Mouse (Mus musculus): ENCODE results near the gene Slc6a19.

Slc6a19 gene

GRCm38 (mm10) chr13:73675161-73675560 lies 29.5 kb downstream of the Slc6a19 start:
- no peak for DNase-seq (ENCODE audit: extremely low spot score, low spot score)

GRCm38 (mm10) chr13:73660163-73660695 lies 44.4 kb downstream of the Slc6a19 start:
- no peak for DNase-seq (ENCODE audit: extremely low spot score, low spot score)

- no peak for DNase-seq (ENCODE audit: extremely low spot score, low spot score)
These were observed 45.7 kb downstream of the Slc6a19 start for GRCm38 (mm10) chr13:73658953-73659352.

- DNase-seq (ENCODE audit: extremely low spot score, low spot score), result no peak
These were observed 49.7 kb downstream of the Slc6a19 start for GRCm38 (mm10) chr13:73654976-73655375.

- DNase-seq (ENCODE audit: extremely low spot score, low spot score), result no peak
These were observed 51.4 kb downstream of the Slc6a19 start for GRCm38 (mm10) chr13:73653266-73653665.

GRCm38 (mm10) chr13:73646397-73647087 lies 58.1 kb downstream of the Slc6a19 start:
- peak; percentile 34 for DNase-seq (ENCODE audit: extremely low spot score, low spot score)

- no peak for DNase-seq (ENCODE audit: extremely low spot score, low spot score)
These were observed 63.4 kb downstream of the Slc6a19 start for GRCm38 (mm10) chr13:73641296-73641695.

- DNase-seq (ENCODE audit: extremely low spot score, low spot score), result no peak
These were observed 66.8 kb downstream of the Slc6a19 start for GRCm38 (mm10) chr13:73637826-73638225.

GRCm38 (mm10) chr13:73631837-73632236 lies 72.8 kb downstream of the Slc6a19 start:
- no peak for DNase-seq (ENCODE audit: extremely low spot score, low spot score)
